Mouse (Mus musculus) hindbrain, embryonic 10.5 days (tissue): ENCODE results near the gene Galnt13. TPM values are rescaled to one million over a fixed set of nuclear protein-coding genes. Genes with fewer than 3 reads are reported as not detected.
"Not testable (repeated sequence)": the region's sequence is repeated elsewhere in the genome, so short reads cannot be mapped to it uniquely, and the experiment has no call there.

Experiments used
- DNase-seq: peaks from one replicate; pipeline ENCODE4 v3.0.0-alpha.2; 2017; ENCODE audit warnings: low spot score
- H3K27ac ChIP-seq: fragments of 300-500 bp; sonication (generic); 2 replicates; pipeline ENCODE4 v1.5.1; 2016; ENCODE audit warnings: mild to moderate bottlenecking, moderate library complexity
- H3K27me3 ChIP-seq: fragments of 300-500 bp; sonication (generic); 2 replicates; pipeline ENCODE4 v1.6.1; 2016; ENCODE audit warnings: mild to moderate bottlenecking; ENCODE audit not compliant: poor library complexity, insufficient read depth, severe bottlenecking
- H3K36me3 ChIP-seq: fragments of 300-500 bp; sonication (generic); 2 replicates; pipeline ENCODE4 v1.6.1; 2016; ENCODE audit warnings: mild to moderate bottlenecking, moderate library complexity
- H3K4me1 ChIP-seq: fragments of 300-500 bp; sonication (generic); replicated peaks from 2 replicates; pipeline ENCODE4 v1.6.1; 2016; ENCODE audit warnings: mild to moderate bottlenecking
- H3K4me3 ChIP-seq: fragments of 300-500 bp; sonication (generic); 2 replicates; pipeline ENCODE4 v1.5.1; 2016; ENCODE audit warnings: mild to moderate bottlenecking, moderate library complexity
- H3K9me3 ChIP-seq: fragments of 300-500 bp; sonication (generic); 2 replicates; pipeline ENCODE4 v1.6.1; 2016; ENCODE audit warnings: mild to moderate bottlenecking, moderate library complexity
- WGBS: fragments of 180-500 bp; shearing (Covaris S2); methylation state at CpG from one replicate; pipeline ENCODE4 v1.1.7; 2016; 5-methylcytosine and 5-hydroxymethylcytosine counted together
- polyA plus RNA-seq: library from polyadenylated mRNA; unstranded; fragments of >200 nt; fragmentation: Nextera tagmentation; extraction: Ambion mirVana; gene quantifications from 2 replicates; pipeline ENCODE4 v1.2.1, GENCODE M21; 2016

Gene Galnt13
- polyA plus RNA-seq, 1 experiment from 2014 or later = 3.6 TPM

DNA sequence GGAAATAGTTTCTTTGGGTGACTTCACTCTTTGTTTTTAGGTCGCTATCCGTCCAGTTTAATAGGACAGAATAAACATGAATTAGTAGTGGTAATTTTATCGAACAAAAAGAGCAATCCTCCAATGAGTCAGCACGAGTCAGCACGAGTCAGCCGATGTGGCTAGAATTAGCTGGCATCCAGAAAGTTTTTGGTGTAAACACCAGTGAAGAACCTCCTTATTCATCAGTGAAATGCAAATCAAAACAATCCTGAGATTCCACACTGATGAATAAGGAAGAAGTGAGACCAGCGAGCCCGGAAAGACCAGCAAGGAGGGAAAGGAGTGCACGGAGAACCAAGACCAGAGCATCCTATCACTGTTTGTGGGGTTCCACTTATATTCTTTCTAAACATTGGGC lies 131.5 kb downstream of the Galnt13 start:
- DNase-seq = no peak
- no peaks in the 10 kb centered on the region for H3K36me3 ChIP-seq
- H3K27me3 ChIP-seq = no peaks in the 10 kb centered on the region
- no peak overlapping the region for H3K4me3 ChIP-seq
- no peaks in the 10 kb centered on the region for H3K4me1 ChIP-seq
- no peak overlapping the region for H3K27ac ChIP-seq
- 87% methylated on average over 9 of the region's 9 CpGs for WGBS
- no peaks in the 10 kb centered on the region for H3K9me3 ChIP-seq

DNA sequence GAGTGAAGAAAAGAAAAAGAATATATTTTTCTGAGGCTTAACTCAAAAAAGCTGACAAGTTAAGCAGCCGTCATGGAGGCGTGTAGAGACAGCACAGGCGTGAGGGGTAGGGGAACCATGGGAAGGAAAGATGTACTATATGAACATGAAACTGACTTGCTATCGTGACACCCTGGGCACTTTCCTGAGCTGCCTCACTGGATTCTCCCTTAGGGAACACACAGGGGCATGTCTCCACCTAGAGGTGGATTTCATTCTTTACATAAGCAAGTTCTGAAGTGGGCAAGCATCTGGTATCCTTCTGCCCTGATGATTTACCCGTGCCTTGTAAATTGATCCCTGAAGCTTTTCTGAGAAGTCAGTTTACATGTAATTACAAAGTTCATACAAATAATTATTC lies 277.7 kb downstream of the Galnt13 start:
- not testable (repeated sequence) for H3K4me1 ChIP-seq, H3K36me3 ChIP-seq, DNase-seq, H3K27ac ChIP-seq, H3K27me3 ChIP-seq, H3K4me3 ChIP-seq, H3K9me3 ChIP-seq
- no CpG with 5 or more reads among the region's 5 CpGs for WGBS

DNA sequence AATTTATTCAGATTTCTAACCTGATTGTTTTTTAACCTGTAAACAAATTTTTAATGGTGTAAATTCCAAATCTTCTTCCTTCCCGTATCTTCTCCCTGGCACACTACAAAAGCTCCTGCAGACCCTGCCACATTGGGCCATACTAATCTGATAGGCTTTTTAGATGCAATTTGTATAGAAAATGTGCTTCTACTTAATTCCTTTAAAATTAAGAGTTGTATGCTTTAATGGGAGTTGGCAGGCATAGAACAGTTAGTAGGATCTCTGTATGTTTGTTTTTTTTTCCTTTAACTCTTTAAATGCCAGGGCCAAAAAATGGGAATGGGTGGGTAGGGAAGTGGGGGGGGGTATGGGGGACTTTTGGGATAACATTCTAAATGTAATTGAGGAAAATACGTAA lies 315.1 kb downstream of the Galnt13 start:
- Histone ChIP-seq H3K27ac (no peak overlapping the region), H3K4me3 (no peak overlapping the region), H3K9me3 (no peaks in the 10 kb centered on the region), H3K4me1 (no peaks in the 10 kb centered on the region), H3K27me3 (no peaks in the 10 kb centered on the region), H3K36me3 (no peaks in the 10 kb centered on the region)
- WGBS = 86% methylated on average over 2 of the region's 2 CpGs
- no peak for DNase-seq

DNA sequence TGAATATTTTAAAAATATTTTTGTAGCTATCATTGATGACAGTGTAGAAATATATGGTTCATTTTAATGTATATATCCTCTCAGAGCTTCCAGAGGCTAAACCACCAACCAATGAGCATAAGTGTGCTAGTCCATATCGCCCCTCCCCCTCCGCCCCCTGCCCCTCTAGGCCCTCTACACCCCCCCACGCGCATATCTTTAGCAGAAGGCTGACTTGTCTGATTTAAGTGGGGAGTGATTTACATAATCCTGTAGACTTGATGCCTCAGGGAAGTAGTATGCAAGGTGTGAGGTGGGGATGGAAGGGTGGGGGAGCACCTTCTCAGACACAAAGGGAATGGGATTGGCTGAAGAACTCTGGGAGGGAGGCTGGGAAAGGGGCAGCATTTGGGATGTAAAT lies 323.7 kb downstream of the Galnt13 start:
- no peak overlapping the region for H3K4me3 ChIP-seq
- H3K9me3 ChIP-seq = no peaks in the 10 kb centered on the region
- WGBS = 36% methylated on average over 4 of the region's 4 CpGs
- no peak overlapping the region for H3K27ac ChIP-seq
- H3K27me3 ChIP-seq = no peaks in the 10 kb centered on the region
- H3K4me1 ChIP-seq = no peaks in the 10 kb centered on the region
- DNase-seq = no peak
- no peaks in the 10 kb centered on the region for H3K36me3 ChIP-seq

DNA sequence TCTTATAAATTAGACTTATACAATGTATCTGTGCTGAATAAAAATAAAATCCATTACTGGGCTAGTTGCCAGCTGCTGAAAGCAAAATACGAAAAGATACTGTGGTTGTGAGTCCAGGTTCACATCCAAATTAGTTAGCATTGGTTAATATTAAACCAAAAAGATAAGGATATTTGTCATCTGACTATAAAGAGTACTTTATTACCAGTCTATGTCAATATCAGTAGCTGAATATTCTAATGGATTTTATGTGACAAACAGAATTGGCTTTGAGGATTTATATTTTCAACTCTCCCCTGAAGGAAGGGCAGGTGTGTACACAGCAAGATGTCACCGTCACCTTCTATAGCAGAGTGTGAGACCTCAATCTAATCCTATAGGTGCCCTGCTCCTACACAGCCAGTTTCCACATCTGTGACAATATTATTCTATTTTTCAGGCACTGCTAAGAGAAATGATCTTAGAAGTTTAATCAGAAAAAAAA lies 342.7 kb downstream of the Galnt13 start:
- Histone ChIP-seq H3K27ac (no peak overlapping the region), H3K4me3 (no peak overlapping the region), H3K36me3 (no peaks in the 10 kb centered on the region), H3K4me1 (no peaks in the 10 kb centered on the region), H3K9me3 (no peaks in the 10 kb centered on the region), H3K27me3 (no peaks in the 10 kb centered on the region)
- 93% methylated on average over 2 of the region's 2 CpGs for WGBS
- DNase-seq = no peak

DNA sequence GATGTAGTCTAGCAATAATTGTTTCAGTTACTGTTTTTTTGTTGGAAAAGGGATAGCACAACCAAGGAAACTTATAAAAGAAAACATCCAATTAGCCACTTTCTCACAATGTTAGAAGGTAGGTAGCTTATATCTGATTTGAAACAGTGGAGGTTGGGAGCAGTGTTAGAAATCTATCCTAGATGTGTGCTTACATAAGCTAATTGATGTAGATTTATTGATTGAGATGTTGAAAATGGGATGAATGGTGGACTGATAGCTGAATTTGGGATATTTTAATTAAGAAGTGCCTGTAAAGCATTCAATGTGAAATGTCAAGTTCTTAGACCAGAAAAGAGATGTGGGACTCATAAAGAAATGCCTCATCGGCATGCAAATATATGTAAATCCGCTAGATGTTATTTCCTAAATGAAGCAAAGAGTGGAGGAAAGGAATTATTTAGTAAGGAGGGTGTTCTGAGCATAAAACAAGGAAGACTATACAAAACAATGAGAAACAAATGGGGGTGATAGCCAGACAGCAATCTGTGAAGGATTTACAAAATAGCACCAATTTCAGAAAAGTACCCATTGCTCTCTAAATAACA lies 377.6 kb downstream of the Galnt13 start:
- Histone ChIP-seq H3K4me3 (no peak overlapping the region), H3K9me3 (no peaks in the 10 kb centered on the region), H3K27ac (no peak overlapping the region), H3K27me3 (no peaks in the 10 kb centered on the region), H3K36me3 (no peaks in the 10 kb centered on the region), H3K4me1 (no peaks in the 10 kb centered on the region)
- no peak for DNase-seq
- 88% methylated on average over 2 of the region's 2 CpGs for WGBS

DNA sequence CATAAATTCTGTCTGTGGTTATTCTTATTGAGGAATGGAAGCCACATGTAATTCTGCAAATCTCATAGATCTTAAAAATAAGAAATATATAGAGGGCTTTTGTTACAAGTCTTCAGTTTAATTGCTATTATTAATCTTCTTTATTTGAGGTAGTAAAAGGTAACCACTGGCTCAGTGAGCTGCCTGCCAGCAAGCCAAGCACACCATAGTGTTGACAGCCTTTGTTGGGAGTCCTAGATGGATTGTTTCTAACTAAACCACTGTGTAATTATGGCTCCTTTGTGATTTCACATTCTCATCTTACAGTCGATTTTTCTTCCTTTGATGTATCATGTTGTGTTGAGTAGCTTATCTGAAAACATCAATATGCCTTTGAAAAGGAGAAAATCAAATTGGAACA lies 405.1 kb downstream of the Galnt13 start:
- WGBS = 57% methylated on average over 1 of the region's 1 CpGs
- no peaks in the 10 kb centered on the region for H3K9me3 ChIP-seq
- no peaks in the 10 kb centered on the region for H3K4me1 ChIP-seq
- no peaks in the 10 kb centered on the region for H3K36me3 ChIP-seq
- no peak overlapping the region for H3K27ac ChIP-seq
- H3K4me3 ChIP-seq = no peak overlapping the region
- no peaks in the 10 kb centered on the region for H3K27me3 ChIP-seq
- DNase-seq = no peak

DNA sequence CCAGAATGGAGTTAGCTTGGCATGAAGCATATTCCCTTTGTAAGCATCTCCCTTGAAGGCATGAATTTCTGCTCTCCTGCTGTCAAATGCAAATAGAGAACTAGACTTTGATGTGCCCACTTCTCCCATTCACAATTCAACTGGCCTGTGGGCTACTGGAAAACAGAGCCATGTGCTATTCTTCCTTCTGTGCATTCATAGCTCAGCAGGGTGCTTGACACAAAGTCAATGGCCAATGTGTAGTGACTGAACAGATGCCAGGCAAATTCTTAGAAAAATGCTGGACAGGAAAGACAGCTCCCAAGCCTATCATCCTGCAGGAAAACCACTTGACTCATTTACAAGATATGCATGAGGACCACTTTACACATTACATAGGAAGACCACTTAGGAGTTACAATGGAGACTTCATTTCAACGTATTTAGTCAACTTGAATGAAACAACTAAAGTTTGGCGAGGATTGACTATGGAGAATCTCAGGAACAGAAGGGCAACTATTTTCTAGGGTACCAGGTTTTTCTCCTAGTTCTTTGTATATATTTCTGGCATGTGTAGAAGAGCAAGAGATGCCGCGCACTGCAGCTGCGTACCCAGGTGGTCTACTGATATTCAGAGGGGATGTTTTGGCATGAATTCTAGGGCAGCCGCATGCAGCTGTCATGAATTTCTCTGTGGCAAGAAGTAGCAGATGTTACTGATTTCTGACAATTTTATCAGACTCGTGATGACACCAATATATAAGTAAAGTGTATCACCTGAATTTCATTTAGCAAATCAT lies 470.4 kb downstream of the Galnt13 start:
- Histone ChIP-seq H3K4me1 (0 out of 2 replicates have a peak, but pooled peaks cover 4% of the 10 kb centered on the region), H3K9me3 (no peaks in the 10 kb centered on the region), H3K27ac (no peak overlapping the region), H3K36me3 (no peaks in the 10 kb centered on the region), H3K4me3 (no peak overlapping the region), H3K27me3 (no peaks in the 10 kb centered on the region)
- 85% methylated on average over 7 of the region's 7 CpGs for WGBS
- DNase-seq = no peak

DNA sequence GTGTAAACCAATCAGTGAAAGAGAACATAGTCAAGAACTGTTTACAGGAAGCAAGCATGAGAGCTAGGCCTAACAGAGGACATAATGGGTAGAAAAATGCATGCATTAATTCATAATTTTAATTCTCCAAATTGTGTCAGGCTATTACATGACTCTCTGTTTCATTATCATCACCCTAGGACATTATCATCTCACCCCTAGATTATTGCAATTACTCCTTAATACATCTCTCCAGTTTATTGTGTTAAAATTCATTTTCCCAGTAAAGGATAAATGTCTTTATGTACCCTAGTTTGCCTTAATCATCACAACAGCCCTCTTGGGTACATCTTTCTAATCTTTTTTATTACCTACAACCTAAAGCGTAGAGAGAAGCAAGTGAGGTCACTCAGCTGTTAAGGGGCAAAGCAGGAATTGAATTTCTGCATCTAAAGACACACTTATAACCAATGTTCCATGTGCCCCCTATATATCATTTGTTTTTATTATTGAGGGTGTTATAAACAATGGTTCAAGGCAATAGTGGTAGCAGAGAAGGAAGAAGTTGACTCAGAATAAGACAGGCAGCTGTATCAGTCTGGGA lies 479.1 kb downstream of the Galnt13 start:
- no peak overlapping the region for H3K4me3 ChIP-seq
- H3K27me3 ChIP-seq = no peaks in the 10 kb centered on the region
- H3K36me3 ChIP-seq = no peaks in the 10 kb centered on the region
- DNase-seq = no peak
- H3K4me1 ChIP-seq = no peaks in the 10 kb centered on the region
- whole genome bisulfite sequencing = 87% methylated on average over 1 of the region's 1 CpGs
- H3K9me3 ChIP-seq = no peaks in the 10 kb centered on the region
- no peak overlapping the region for H3K27ac ChIP-seq

DNA sequence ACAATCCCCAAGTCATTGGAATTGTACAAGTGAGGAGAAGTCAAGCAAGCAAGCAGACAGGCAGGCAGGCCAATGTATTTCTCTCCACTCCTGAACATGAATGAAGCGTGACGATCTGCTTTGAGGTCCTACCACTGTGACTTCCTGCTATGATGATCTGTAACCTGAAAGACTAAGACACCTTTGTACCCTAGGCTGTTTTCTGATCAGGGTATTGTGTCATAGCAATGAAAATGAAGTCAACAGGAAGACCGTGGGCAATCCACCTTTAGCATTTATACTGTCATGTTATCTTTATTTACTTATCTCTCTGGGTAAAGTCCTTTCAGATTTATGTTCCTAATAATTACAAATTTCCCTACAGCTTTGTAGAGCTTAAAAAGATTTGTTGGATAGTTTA lies 500.3 kb downstream of the Galnt13 start:
- H3K4me3 ChIP-seq = no peak overlapping the region
- H3K27ac ChIP-seq = no peak overlapping the region
- WGBS = 91% methylated on average over 3 of the region's 3 CpGs
- no peaks in the 10 kb centered on the region for H3K36me3 ChIP-seq
- no peaks in the 10 kb centered on the region for H3K4me1 ChIP-seq
- no peaks in the 10 kb centered on the region for H3K27me3 ChIP-seq
- H3K9me3 ChIP-seq = no peaks in the 10 kb centered on the region
- DNase-seq = no peak

DNA sequence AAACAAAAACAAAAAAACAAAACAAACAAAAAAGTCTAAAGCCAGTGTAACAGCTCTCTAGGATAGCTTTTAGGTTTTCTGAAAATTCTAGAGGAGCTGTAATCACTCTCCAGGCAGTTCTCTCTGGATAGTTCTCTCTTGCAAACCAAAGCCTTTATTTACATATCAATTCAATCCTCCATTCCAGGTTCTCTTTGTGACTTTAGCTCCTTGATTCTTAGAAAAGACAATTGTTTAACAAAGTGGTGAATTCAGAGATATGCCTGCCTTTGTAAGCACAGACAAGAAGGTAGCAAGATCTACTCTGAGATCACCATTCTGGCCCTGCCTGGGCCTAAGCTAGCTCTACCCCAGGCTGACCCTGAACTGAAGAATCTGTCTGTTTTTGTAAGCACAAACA lies 501.2 kb downstream of the Galnt13 start:
- no peak for DNase-seq
- no peak overlapping the region for H3K4me3 ChIP-seq
- H3K27ac ChIP-seq = no peak overlapping the region
- no peaks in the 10 kb centered on the region for H3K9me3 ChIP-seq
- H3K27me3 ChIP-seq = no peaks in the 10 kb centered on the region
- no peaks in the 10 kb centered on the region for H3K36me3 ChIP-seq
- no peaks in the 10 kb centered on the region for H3K4me1 ChIP-seq

DNA sequence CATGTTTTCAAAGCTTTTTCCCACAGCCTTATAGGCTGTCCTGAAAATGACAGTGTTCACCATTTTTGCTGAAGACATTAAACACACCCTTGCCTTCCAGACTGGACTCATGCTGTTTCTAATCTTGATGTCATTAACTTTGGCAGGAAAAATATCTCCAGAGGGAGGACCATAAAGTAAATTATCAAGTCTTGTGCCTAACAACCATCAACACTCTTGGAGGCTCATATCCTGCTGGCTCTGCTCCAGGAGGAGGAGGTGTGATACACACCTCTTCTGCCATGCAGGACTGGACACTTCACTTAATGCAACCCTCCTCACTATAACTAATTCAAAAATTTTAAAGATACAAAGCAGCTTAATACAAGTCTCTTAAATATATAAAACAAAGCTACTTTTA lies 502.0 kb downstream of the Galnt13 start:
- H3K4me3 ChIP-seq = no peak overlapping the region
- no peaks in the 10 kb centered on the region for H3K27me3 ChIP-seq
- no peak for DNase-seq
- no peak overlapping the region for H3K27ac ChIP-seq
- H3K9me3 ChIP-seq = no peaks in the 10 kb centered on the region
- no peaks in the 10 kb centered on the region for H3K36me3 ChIP-seq
- H3K4me1 ChIP-seq = no peaks in the 10 kb centered on the region

DNA sequence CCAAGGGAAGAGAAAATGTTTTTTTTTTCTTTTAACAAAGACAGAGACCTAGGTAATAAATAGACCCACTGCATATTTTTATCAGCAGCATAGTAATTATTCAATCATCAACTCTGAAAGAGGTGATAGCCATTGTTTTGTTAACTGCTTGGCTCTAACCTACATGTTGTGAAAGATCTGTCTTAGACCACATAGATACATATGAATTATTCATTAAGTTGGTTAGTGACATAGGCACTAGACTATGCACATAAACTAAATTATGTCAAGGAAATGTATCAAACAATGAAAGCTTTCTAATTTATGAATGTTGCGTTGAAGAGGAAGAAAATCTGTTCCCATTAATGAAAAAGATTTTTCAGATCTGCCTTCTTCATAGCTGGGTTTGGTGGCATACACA lies 507.3 kb downstream of the Galnt13 start:
- H3K4me1 ChIP-seq = no peaks in the 10 kb centered on the region
- H3K27me3 ChIP-seq = no peaks in the 10 kb centered on the region
- H3K9me3 ChIP-seq = no peaks in the 10 kb centered on the region
- 92% methylated on average over 1 of the region's 1 CpGs for WGBS
- H3K36me3 ChIP-seq = no peaks in the 10 kb centered on the region
- no peak overlapping the region for H3K27ac ChIP-seq
- no peak overlapping the region for H3K4me3 ChIP-seq
- no peak for DNase-seq
